Mouse (Mus musculus) bone marrow, adult 2 months (tissue): ENCODE results near the gene Malrd1. TPM values are rescaled to one million over a fixed set of nuclear protein-coding genes. Genes with fewer than 3 reads are reported as not detected.
"Not testable (repeated sequence)": the region's sequence is repeated elsewhere in the genome, so short reads cannot be mapped to it uniquely, and the experiment has no call there.

Experiments
- H3K27ac ChIP-seq: fragments of 200-500 bp; 2 replicates; pipeline ENCODE4 v1.5.1; 2012; ENCODE audit warnings: low read depth, mild to moderate bottlenecking, control low read depth, inconsistent platforms, low read length; ENCODE audit not compliant: control insufficient read depth, poor library complexity, insufficient read depth
- H3K4me1 ChIP-seq: fragments of 200-500 bp; 2 replicates; pipeline ENCODE4 v1.6.1; 2011; ENCODE audit warnings: low read length; ENCODE audit not compliant: control insufficient read depth, insufficient read depth
- H3K4me3 ChIP-seq: fragments of 200-500 bp; replicated peaks from 2 replicates; pipeline ENCODE3; 2011; ENCODE audit warnings: mild to moderate bottlenecking, low read depth, low read length, control low read depth; ENCODE audit not compliant: control insufficient read depth
- CTCF ChIP-seq: fragments of 200-500 bp; IDR thresholded peaks from 2 replicates; pipeline ENCODE4 v1.5.1; 2011; ENCODE audit warnings: low read length, control low read depth; ENCODE audit not compliant: control insufficient read depth, insufficient read depth
- POLR2A ChIP-seq: fragments of 200-500 bp; IDR thresholded peaks from 2 replicates; pipeline ENCODE4 v1.6.1; 2011; ENCODE audit warnings: low read depth, mild to moderate bottlenecking, control low read depth, low read length, borderline replicate concordance; ENCODE audit not compliant: control insufficient read depth
- WGBS: fragments of 180-500 bp; shearing (Covaris S2); methylation state at CpG from one replicate; pipeline ENCODE4 v1.1.7; 2018; 5-methylcytosine and 5-hydroxymethylcytosine counted together
- polyA plus RNA-seq: library from polyadenylated mRNA; stranded (reverse); fragments of >200 nt; gene quantifications from 2 replicates; pipeline ENCODE4 v1.2.4, GENCODE M21; 2011; ENCODE audit warnings: low replicate concordance; ENCODE audit not compliant: missing spikeins, insufficient read depth, insufficient read length

Malrd1 gene
- polyA plus RNA-seq, 1 experiment, result not detected

- Histone ChIP-seq H3K27ac (no peak overlapping the region), H3K4me1 (no peaks in the 10 kb centered on the region), H3K4me3 (no peak overlapping the region)
- TF ChIP-seq CTCF, result no peak
- TF ChIP-seq POLR2A, result no peak
- 87% methylated on average over 1 of the region's 1 CpGs for WGBS
These were observed 405.2 kb downstream of the Malrd1 start for GRCm38 (mm10) chr2:15931479-15931878.

GRCm38 (mm10) chr2:15931924-15932323 lies 405.6 kb downstream of the Malrd1 start:
- Histone ChIP-seq H3K27ac (no peak overlapping the region), H3K4me3 (no peak overlapping the region), H3K4me1 (no peaks in the 10 kb centered on the region)
- TF ChIP-seq CTCF (no peak), POLR2A (no peak)

- no peak overlapping the region for H3K4me3 ChIP-seq
- H3K4me1 ChIP-seq, result no peaks in the 10 kb centered on the region
- WGBS, result 81% methylated on average over 1 of the region's 1 CpGs
- no peak overlapping the region for H3K27ac ChIP-seq
- no peak for TF ChIP-seq POLR2A
- no peak for TF ChIP-seq CTCF
These were observed 406.1 kb downstream of the Malrd1 start for GRCm38 (mm10) chr2:15932340-15932739.

- no peaks in the 10 kb centered on the region for H3K4me1 ChIP-seq
- TF ChIP-seq CTCF (no peak), POLR2A (no peak)
- WGBS, result 52% methylated on average over 2 of the region's 2 CpGs
- H3K27ac ChIP-seq, result no peak overlapping the region
- no peak overlapping the region for H3K4me3 ChIP-seq
These were observed 476.6 kb downstream of the Malrd1 start for GRCm38 (mm10) chr2:16002925-16003324.

GRCm38 (mm10) chr2:16017046-16017445 lies 490.8 kb downstream of the Malrd1 start:
- not testable (repeated sequence) for H3K27ac ChIP-seq, H3K4me3 ChIP-seq, H3K4me1 ChIP-seq
- WGBS, result 72% methylated on average over 2 of the region's 2 CpGs

GRCm38 (mm10) chr2:16017719-16018118 lies 491.4 kb downstream of the Malrd1 start:
- H3K27ac ChIP-seq, H3K4me1 ChIP-seq, H3K4me3 ChIP-seq: not testable (repeated sequence)

GRCm38 (mm10) chr2:16029752-16030151 lies 503.5 kb downstream of the Malrd1 start:
- Histone ChIP-seq H3K4me1 (no peaks in the 10 kb centered on the region), H3K4me3 (no peak overlapping the region), H3K27ac (no peak overlapping the region)
- TF ChIP-seq POLR2A (no peak), CTCF (no peak)
- WGBS, result 68% methylated on average over 12 of the region's 12 CpGs

GRCm38 (mm10) chr2:16031559-16031958 lies 505.3 kb downstream of the Malrd1 start:
- TF ChIP-seq CTCF (no peak), POLR2A (no peak)
- H3K4me3 ChIP-seq, result no peak overlapping the region
- no peaks in the 10 kb centered on the region for H3K4me1 ChIP-seq
- no peak overlapping the region for H3K27ac ChIP-seq
- WGBS, result 77% methylated on average over 4 of the region's 4 CpGs

GRCm38 (mm10) chr2:16032804-16033203 lies 506.5 kb downstream of the Malrd1 start:
- WGBS, result 63% methylated on average over 3 of the region's 3 CpGs
- H3K4me1 ChIP-seq, result no peaks in the 10 kb centered on the region
- no peak for TF ChIP-seq POLR2A
- TF ChIP-seq CTCF, result no peak

GRCm38 (mm10) chr2:16110696-16111095 lies 584.4 kb downstream of the Malrd1 start:
- Histone ChIP-seq H3K4me1 (no peaks in the 10 kb centered on the region), H3K27ac (no peak overlapping the region), H3K4me3 (no peak overlapping the region)
- 58% methylated on average over 3 of the region's 3 CpGs for WGBS
- TF ChIP-seq CTCF (no peak), POLR2A (no peak)

More at GRCm38 (mm10) chr2:16032804-16033203, 506.5 kb downstream of the Malrd1 start:
- H3K27ac ChIP-seq, result no peak overlapping the region
- H3K4me3 ChIP-seq, result no peak overlapping the region
